Mouse (Mus musculus): ENCODE data around the gene Gm21788.
"Not testable (repeated sequence)": the region's sequence is repeated elsewhere in the genome, so short reads cannot be mapped to it uniquely, and the experiment has no call there.

Gene Gm21788

DNA sequence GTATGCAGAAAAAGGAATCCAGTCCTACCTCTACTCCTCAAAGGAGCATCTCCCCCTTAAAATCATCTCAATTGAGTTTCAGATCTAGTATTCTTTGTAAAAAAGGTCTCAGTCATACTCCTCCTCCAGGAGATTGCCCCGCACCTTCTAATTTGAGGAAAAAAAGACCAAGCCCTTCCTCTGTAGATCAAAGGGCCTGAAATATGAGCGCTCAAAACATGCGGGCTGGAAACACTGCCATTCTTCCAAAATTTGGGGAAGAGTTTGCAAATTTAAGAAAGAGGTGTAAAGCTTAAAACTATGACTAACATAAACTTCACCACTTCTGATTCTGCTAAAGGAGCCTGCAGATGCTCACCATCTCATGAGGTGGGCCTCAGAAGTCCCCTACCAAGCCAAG, at the start of gene Gm21788:
Gene Gm21788 (plus strand): TSS at position 301 of the 400 bp plus-strand sequence.
- DNase-seq (ENCODE audit: low spot score in 2 of 2), result not testable (repeated sequence)

All from left cerebral cortex, adult 9 months (tissue).